Mouse (Mus musculus): ENCODE results near the gene Dlgap3. TPM values are rescaled to one million over a fixed set of nuclear protein-coding genes. Genes with fewer than 3 reads are reported as not detected.

Dlgap3 gene
- total RNA-seq, 2 experiments from 2014 or later, result 286 to 291 TPM

GRCm38 (mm10) chr4:127173461-127173860 lies 4.5 kb downstream of the Dlgap3 start:
- peak in 1 of 2 experiments; percentile 50 for DNase-seq (ENCODE audit: extremely low spot score in 1 of 2, low spot score in 1 of 2)

- no peak for DNase-seq (ENCODE audit: extremely low spot score in 1 of 2, low spot score in 1 of 2)
Observed at GRCm38 (mm10) chr4:127174075-127174899, 5.3 kb downstream of the Dlgap3 start.

- no peak for DNase-seq (ENCODE audit: extremely low spot score in 1 of 2, low spot score in 1 of 2)
Observed at GRCm38 (mm10) chr4:127174900-127175278, 5.9 kb downstream of the Dlgap3 start.

- no peak for DNase-seq (ENCODE audit: extremely low spot score in 1 of 2, low spot score in 1 of 2)
Observed at GRCm38 (mm10) chr4:127177961-127178360, 9.0 kb downstream of the Dlgap3 start.

GRCm38 (mm10) chr4:127178671-127179070 lies 9.7 kb downstream of the Dlgap3 start:
- DNase-seq (ENCODE audit: extremely low spot score in 1 of 2, low spot score in 1 of 2), result no peak

GRCm38 (mm10) chr4:127179469-127180449 lies 10.8 kb downstream of the Dlgap3 start:
- DNase-seq (ENCODE audit: extremely low spot score in 1 of 2, low spot score in 1 of 2), result peak in 1 of 2 experiments; percentile 43

GRCm38 (mm10) chr4:127180450-127180840 lies 11.4 kb downstream of the Dlgap3 start:
- no peak for DNase-seq (ENCODE audit: extremely low spot score in 1 of 2, low spot score in 1 of 2)

- no peak for DNase-seq (ENCODE audit: extremely low spot score in 1 of 2, low spot score in 1 of 2)
Observed at GRCm38 (mm10) chr4:127181010-127181409, 12.0 kb downstream of the Dlgap3 start.

- DNase-seq (ENCODE audit: extremely low spot score in 1 of 2, low spot score in 1 of 2), result no peak
Observed at GRCm38 (mm10) chr4:127183867-127184266, 14.9 kb downstream of the Dlgap3 start.

GRCm38 (mm10) chr4:127190921-127191320 lies 21.9 kb downstream of the Dlgap3 start:
- no peak for DNase-seq (ENCODE audit: extremely low spot score in 1 of 2, low spot score in 1 of 2)

- DNase-seq (ENCODE audit: extremely low spot score in 1 of 2, low spot score in 1 of 2), result no peak
Observed at GRCm38 (mm10) chr4:127192704-127193103, 23.7 kb downstream of the Dlgap3 start.

- no peak for DNase-seq (ENCODE audit: extremely low spot score in 1 of 2, low spot score in 1 of 2)
Observed at GRCm38 (mm10) chr4:127193378-127194155, 24.6 kb downstream of the Dlgap3 start.

- DNase-seq (ENCODE audit: extremely low spot score in 1 of 2, low spot score in 1 of 2), result no peak
Observed at GRCm38 (mm10) chr4:127194477-127195269, 25.7 kb downstream of the Dlgap3 start.

- DNase-seq (ENCODE audit: extremely low spot score in 1 of 2, low spot score in 1 of 2), result no peak
Observed at GRCm38 (mm10) chr4:127198609-127199008, 29.6 kb downstream of the Dlgap3 start.

- no peak for DNase-seq (ENCODE audit: extremely low spot score in 1 of 2, low spot score in 1 of 2)
Observed at GRCm38 (mm10) chr4:127199406-127199805, 30.4 kb downstream of the Dlgap3 start.

- no peak for DNase-seq (ENCODE audit: extremely low spot score in 1 of 2, low spot score in 1 of 2)
Observed at GRCm38 (mm10) chr4:127200164-127200722, 31.2 kb downstream of the Dlgap3 start.

GRCm38 (mm10) chr4:127200769-127201617 lies 32.0 kb downstream of the Dlgap3 start:
- no peak for DNase-seq (ENCODE audit: extremely low spot score in 1 of 2, low spot score in 1 of 2)

GRCm38 (mm10) chr4:127203081-127203480 lies 34.1 kb downstream of the Dlgap3 start:
- no peak for DNase-seq (ENCODE audit: extremely low spot score in 1 of 2, low spot score in 1 of 2)
